8 mouse cellular contexts compared by ENCODE assay signal in the genomic region with DNA sequence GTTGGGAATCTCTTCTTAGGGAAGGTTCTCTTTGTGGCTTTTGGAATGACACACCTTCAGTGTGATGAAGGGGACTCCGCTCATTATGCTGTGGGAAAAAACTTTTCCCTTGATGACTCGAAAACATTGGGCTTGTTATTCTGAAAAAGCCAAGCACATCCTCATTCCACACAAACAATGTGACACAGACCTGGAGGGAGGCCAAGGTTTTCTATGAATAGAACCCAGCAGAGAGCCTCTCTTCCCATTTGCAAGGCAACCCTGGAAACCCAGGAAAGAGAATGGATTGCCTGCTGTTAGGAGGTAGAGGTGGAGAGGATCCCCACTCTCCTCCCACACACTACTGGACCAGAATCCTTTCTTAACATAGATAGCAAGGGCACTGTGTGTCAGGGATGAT. TPM values are rescaled to one million over a fixed set of nuclear protein-coding genes. Genes with fewer than 3 reads are reported as not detected.
DNase-seq lines count a peak whose midpoint lies in the region; ATAC-seq lines count a peak whose summit lies in the region.

No protein-coding gene starts in this region.

- DNase-seq in left cerebral cortex, adult 18-20 months (ENCODE audit: low spot score in 2 of 2) = peak; percentile 39 to 57
- no peak for DNase-seq in left cerebral cortex, adult 11 months (ENCODE audit: low spot score)
- peak; percentile 20 for DNase-seq in heart, postnatal 25 days (ENCODE audit: low spot score)
- peak; percentile 30 for DNase-seq in layer of hippocampus, adult 9-10 months (ENCODE audit: low spot score)
- DNase-seq in testis, postnatal 14 days (ENCODE audit: low spot score) = peak; percentile 12
- no peak for DNase-seq in liver

- H3K27ac ChIP-seq in forebrain, embryonic 13.5 days = peak overlapping the region; percentile 31; the same call in 1 of the 2 replicates
- H3K27ac ChIP-seq in midbrain, embryonic 16.5 days (ENCODE audit: low read length) = 0 out of 2 replicates have a peak overlapping the region, but pooled peaks have one; percentile 15

- 6% methylated on average over 2 of the region's 2 CpGs for WGBS in forebrain, embryonic 13.5 days
- WGBS in midbrain, embryonic 16.5 days = 13% methylated on average over 2 of the region's 2 CpGs

- peak overlapping the region; percentile 34; the same call in 1 of the 2 replicates for H3K4me2 ChIP-seq in forebrain, embryonic 13.5 days
- no peak overlapping the region; the same call in 1 of the 2 replicates for H3K4me2 ChIP-seq in midbrain, embryonic 16.5 days (ENCODE audit: low read length)

- intact Hi-C loops in heart, postnatal 25 days (cut with DNase I) = no loop called here

- H3K9ac ChIP-seq in forebrain, embryonic 13.5 days = no peak overlapping the region
- no peak overlapping the region for H3K9ac ChIP-seq in midbrain, embryonic 16.5 days (ENCODE audit: low read depth, low read length)

- peak; percentile 27; the same call in 1 of the 2 replicates for ATAC-seq in forebrain, embryonic 13.5 days
- no peak for ATAC-seq in midbrain, embryonic 16.5 days

- no peak overlapping the region for H3K4me3 ChIP-seq in forebrain, embryonic 13.5 days
- no peak overlapping the region for H3K4me3 ChIP-seq in midbrain, embryonic 16.5 days (ENCODE audit: low read depth, low read length)

- no peaks in the 10 kb centered on the region for H3K9me3 ChIP-seq in forebrain, embryonic 13.5 days (replicated peaks)
- no peaks in the 10 kb centered on the region for H3K9me3 ChIP-seq in midbrain, embryonic 16.5 days (replicated peaks; ENCODE audit: control insufficient read depth, low read length, poor library complexity, severe bottlenecking)

- H3K36me3 ChIP-seq in forebrain, embryonic 13.5 days (ENCODE audit: poor library complexity, severe bottlenecking) = no peaks in the 10 kb centered on the region
- H3K36me3 ChIP-seq in midbrain, embryonic 16.5 days (ENCODE audit: control insufficient read depth, insufficient read depth, low read length) = no peaks in the 10 kb centered on the region

- no peaks in the 10 kb centered on the region for H3K27me3 ChIP-seq in forebrain, embryonic 13.5 days
- H3K27me3 ChIP-seq in midbrain, embryonic 16.5 days (ENCODE audit: control insufficient read depth, insufficient read depth, low read depth, low read length) = no peaks in the 10 kb centered on the region

- H3K4me1 ChIP-seq in forebrain, embryonic 13.5 days = peaks cover 7% of the 10 kb centered on the region
- H3K4me1 ChIP-seq in midbrain, embryonic 16.5 days (ENCODE audit: control insufficient read depth, insufficient read depth, low read length) = peaks cover 11% of the 10 kb centered on the region; the same call in 1 of the 2 replicates

RNA-seq across cellular contexts. Expression of gene Gzmk, which starts 1.6 kb away (rescaled TPM):
- total RNA-seq in left cerebral cortex, adult 18-20 months (2021) = under 1 TPM in 1 of 2 experiments, not detected in 1; 0.37 TPM
- polyA plus RNA-seq in forebrain, embryonic 13.5 days (2015; fragmentation: Nextera tagmentation; extraction: Ambion mirVana) = not detected in 2 replicates
- not detected for total RNA-seq in heart, postnatal 25 days (2021)
- 0.14 and 0.26 TPM in 2 replicates for polyA plus RNA-seq in midbrain, embryonic 16.5 days (2015; fragmentation: Nextera tagmentation; extraction: Ambion mirVana)

RNA-seq across cellular contexts. Expression of gene Esm1, which starts 14.6 kb away (rescaled TPM):
- total RNA-seq in left cerebral cortex, adult 18-20 months (2021) = under 1 TPM in 1 of 2 experiments, not detected in 1; 0.21 TPM
- 0.64 and 1.7 TPM in 2 replicates for polyA plus RNA-seq in forebrain, embryonic 13.5 days (2015; fragmentation: Nextera tagmentation; extraction: Ambion mirVana)
- under 1 TPM; 0.70 to 0.95 TPM for total RNA-seq in heart, postnatal 25 days (2021)
- polyA plus RNA-seq in midbrain, embryonic 16.5 days (2015; fragmentation: Nextera tagmentation; extraction: Ambion mirVana) = 1.8 and 2.1 TPM in 2 replicates

Comparison
In these comparisons a context has a peak if more than half of its experiments do, and no peak if none do; other contexts are left out.
1. DNase-seq: peak in left cerebral cortex, adult 18-20 months (2 of 2), heart, postnatal 25 days (single experiment), layer of hippocampus, adult 9-10 months (single experiment) and testis, postnatal 14 days (single experiment); none in left cerebral cortex, adult 11 months (single experiment) and liver (single experiment).